Mouse (Mus musculus): Measurements from ENCODE around the gene Actr10.

Actr10 gene

GRCm38 (mm10) chr12:70968141-70968790 lies 30.6 kb downstream of the Actr10 start:
- DNase-seq (ENCODE audit: low spot score), result peak; percentile 67

GRCm38 (mm10) chr12:70968791-70969307 lies 31.2 kb downstream of the Actr10 start:
- DNase-seq (ENCODE audit: low spot score), result peak; percentile 79

- DNase-seq (ENCODE audit: low spot score), result peak; percentile 15
These were observed 32.0 kb downstream of the Actr10 start for GRCm38 (mm10) chr12:70969485-70970184.

GRCm38 (mm10) chr12:70973831-70974230 lies 36.2 kb downstream of the Actr10 start:
- no peak for DNase-seq (ENCODE audit: low spot score)

DNA sequence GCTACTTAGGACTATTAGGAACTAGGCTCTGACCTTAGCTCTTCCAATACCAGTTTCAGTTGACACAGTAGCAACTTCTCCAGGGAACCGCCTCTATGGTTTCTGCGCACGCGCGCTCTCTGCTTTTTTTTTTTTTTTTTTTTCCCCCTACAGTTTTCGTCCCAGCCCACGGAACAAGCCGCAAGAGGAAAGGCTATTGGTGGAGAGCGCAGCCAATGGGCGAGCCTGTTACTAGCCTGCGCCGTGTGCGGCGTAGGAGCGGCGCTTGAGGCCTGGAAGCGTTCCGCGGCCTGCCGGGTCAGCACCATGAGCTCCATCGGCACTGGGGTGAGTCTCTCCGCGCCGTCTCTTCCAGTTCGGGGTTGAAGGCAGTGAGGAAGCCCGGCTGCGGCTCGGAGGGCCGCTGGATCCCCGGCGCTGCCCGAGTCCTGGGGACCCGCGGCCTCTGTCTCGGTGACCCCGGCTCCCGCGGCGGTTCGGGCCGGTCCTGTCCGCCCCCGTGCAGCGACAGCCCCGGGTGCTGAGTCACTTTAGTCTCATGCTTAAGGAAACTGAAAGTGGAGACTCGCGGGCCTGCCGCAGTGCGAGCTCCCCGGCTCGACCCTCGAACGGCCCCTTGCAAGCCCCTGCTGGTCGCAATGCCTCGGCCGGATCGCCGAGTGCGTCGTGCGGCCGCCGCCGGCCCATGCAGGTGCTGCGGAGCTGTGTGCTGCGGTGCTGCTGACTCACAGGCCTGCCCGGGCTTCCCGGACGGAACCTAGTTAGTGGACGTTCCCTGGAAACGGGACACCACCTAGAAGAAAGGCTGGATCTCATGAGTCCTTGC lies 37.0 kb downstream of the Actr10 start, which contains the start of gene Psma3:
Gene Psma3 (plus strand): TSS at position 181 of the 826 bp plus-strand sequence.
- peak; percentile 74 for DNase-seq (ENCODE audit: low spot score)

GRCm38 (mm10) chr12:70975406-70975805 lies 37.7 kb downstream of the Actr10 start:
- DNase-seq (ENCODE audit: low spot score), result no peak

- no peak for DNase-seq (ENCODE audit: low spot score)
These were observed 38.2 kb downstream of the Actr10 start for GRCm38 (mm10) chr12:70975891-70976290.

DNA sequence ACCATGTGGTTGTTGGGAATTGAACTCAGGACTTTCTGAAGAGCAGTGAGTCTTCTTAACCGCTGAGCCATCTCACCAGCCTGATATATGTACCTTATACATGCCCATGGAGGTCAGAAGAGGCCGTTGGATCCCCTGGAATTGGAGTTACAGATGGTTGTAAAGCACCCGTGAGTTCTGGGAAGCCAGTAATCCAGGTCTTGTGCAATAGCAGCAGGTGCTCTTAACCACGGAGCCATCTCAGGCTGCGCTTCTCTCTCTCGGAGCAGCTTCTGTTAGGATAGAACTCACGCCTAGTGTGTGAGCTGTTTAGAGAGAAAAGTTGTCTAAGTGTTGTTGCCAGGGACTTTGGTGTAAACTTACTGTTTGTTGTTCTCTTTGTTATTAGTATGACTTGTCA lies 40.7 kb downstream of the Actr10 start:
- DNase-seq (ENCODE audit: low spot score), result no peak

DNA sequence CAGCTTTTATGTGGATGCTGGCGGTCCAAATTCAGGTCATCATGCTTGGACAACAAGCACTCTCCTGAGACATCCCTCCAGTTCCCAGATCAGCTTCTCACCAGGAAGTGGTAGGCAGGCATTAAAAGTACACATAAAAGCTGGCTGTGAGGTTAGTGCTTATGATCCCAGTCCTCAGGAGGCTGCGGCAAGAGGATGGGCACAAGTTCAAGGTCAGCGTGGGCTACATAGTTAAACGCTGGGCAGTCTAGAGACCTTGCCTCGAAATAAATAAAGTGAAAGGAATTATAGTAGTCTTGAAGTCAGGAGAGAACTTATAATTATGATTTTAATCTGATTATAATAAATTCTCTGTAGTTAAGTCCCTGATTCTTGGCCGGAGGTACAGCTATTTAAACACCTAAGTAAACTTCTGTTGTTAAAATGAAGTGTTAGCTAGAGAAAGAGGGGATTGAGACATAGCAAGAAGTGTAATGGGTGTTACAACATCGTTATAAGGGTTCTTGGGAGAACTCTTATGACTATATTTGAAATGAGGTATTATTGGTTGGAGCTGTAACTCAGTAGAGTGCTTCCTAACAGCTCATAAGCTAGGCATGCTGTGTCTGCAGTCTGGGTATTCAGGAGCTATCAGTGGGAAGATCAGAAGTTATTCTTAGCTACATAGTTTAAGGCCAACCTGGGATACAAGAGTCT lies 47.3 kb downstream of the Actr10 start:
- no peak for DNase-seq (ENCODE audit: low spot score)

DNA sequence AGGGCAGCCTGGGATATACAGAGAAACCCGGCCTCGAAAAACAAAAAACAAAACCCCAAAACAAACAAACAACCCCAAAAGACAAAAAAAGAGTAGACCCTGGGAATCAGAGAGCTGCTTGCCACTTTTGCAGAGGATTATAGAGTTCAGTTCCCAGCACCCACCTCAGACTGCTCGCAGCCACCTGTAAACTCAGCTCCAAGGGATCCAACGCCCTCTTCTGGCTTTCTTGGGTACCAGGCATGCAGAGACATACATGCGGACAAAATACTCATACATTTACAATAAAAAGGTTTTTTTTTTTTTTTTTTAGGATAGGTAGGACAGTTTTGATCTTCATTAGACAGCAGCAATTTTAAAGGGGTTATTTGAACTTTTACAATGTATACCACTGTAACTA lies 59.6 kb downstream of the Actr10 start:
- no peak for DNase-seq (ENCODE audit: low spot score)

DNA sequence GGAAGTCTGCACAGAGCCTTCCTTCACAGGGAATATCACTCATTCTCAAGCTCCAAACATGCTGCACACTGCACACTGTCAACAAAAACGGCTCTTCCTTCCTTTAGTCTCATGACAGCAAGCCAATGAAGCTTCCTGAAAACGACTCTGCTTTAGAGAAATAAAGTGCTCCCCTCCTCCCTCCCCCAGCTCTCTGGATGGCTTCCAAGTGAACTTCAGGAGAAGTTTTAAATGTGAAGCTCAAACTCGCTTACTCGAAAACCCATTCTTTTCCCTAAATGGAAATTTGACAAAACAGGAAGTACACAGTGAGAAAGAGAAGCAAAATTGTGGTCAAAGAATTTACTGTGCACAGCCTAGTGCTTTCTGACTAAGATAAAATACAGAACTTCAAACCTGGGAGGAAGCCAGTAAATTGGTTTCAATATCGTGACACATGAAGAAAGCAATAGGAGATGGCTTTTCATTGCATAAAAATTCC lies 61.8 kb downstream of the Actr10 start:
- DNase-seq (ENCODE audit: low spot score), result no peak

DNA sequence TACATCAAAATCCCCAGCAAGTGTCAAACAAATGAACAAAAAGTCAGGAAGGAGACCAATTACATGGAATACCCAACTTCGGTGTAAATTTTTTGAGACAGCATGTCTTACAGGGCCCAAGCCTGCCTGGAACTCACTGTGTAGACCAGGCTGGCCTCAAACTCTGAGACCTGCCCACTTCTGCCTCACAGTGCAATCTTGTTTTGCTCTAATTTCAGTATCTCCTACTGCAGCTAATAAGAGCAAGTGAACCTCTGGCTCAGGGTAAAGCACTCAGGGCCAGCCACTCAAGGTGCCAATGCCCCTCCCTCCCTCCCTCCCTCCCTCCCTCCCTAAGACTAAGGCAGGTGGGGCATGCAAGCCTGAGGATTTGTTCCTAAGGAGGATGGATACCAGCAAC lies 62.7 kb downstream of the Actr10 start:
- no peak for DNase-seq (ENCODE audit: low spot score)

DNA sequence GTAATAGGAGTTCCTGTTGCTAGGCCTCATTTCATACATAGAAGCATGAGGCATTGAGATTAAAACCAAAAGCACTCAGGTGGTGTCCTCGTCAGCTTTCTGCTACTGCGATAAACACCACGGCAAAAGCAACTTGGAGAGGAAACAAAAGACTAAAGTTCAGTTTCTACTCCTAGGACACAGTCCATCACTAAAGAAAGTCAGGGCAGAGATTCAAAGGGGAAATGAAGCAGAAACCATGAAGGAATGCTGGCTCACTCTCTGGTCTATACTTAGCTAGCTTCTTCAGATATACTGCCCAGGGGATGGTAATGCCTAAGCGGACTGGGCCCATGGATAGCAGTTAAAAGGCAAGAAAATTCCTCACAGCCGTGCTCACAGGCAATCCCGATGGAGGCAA lies 63.8 kb downstream of the Actr10 start:
- DNase-seq (ENCODE audit: low spot score), result no peak

DNA sequence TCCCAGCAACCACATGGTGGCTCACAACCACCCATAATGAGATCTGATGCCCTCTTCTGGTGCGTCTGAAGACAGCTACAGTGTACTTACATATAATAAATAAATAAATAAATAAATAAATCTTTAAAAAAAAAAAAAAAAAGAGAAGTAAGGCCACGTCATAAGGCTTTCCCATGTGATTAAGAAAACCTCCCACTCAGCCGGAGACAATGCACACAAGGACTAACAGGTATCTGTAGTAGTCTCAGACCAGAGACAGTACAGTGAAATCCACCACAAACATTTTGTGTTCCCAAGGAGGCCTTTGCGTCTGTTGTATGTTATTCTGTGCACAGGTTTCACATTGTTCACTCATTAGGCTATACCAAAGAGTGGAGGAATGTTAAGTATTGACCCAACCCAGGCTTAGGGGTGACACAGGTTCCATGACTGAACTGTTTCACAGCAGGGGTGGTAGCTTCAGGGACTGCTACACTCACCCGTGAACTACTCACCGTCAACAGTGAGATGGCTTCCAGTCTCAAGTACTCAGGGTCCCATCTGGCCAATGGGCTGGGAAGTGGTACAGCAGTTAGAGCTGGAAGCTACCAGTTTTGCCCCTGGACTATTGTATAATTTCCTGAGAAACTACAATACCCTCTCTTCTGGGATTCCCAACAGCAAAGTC lies 66.2 kb downstream of the Actr10 start:
- DNase-seq (ENCODE audit: low spot score), result no peak

GRCm38 (mm10) chr12:71006141-71006540 lies 68.5 kb downstream of the Actr10 start:
- no peak for DNase-seq (ENCODE audit: low spot score)

DNA sequence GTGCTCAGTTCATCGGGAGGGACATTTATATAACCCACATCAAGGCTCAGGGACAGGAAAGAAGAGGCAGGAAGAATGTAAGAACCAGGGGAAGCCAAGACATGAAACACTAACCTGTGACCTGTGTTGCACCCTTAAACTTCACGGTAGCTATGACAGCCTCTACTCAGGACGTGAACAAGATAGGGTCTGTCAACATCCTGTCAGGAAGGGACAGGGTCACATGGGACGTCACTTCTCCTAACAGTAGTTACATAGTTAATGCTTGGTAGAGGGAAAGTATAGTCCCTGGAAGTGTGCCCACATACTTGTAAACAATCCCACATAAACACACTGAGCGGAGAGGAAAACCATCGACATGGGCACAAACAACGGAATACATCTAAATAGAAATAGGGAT lies 69.2 kb downstream of the Actr10 start:
- no peak for DNase-seq (ENCODE audit: low spot score)

- DNase-seq (ENCODE audit: low spot score), result no peak
These were observed 72.1 kb downstream of the Actr10 start for GRCm38 (mm10) chr12:71009769-71010168.
